Mouse (Mus musculus): ENCODE measurements around the gene Tead4. TPM values are rescaled to one million over a fixed set of nuclear protein-coding genes. Genes with fewer than 3 reads are reported as not detected.
"Not testable (repeated sequence)": the region's sequence is repeated elsewhere in the genome, so short reads cannot be mapped to it uniquely, and the experiment has no call there.

Gene Tead4
- total and polyA plus RNA-seq, 3 experiments = not detected

- H3K79me2 ChIP-seq (replicated peaks; ENCODE audit: control insufficient read depth, extremely low read depth, insufficient read depth, poor library complexity, severe bottlenecking); H3K4me3 ChIP-seq (replicated peaks in 1 of 3; ENCODE audit: low read depth in 2 of 3, low read length in 2 of 3, poor library complexity in 1 of 3); H3K9ac ChIP-seq (ENCODE audit: insufficient read depth, low read depth); in situ Hi-C loops (cut with MboI; ENCODE audit: low pct_ligation_motif_present, low pct_unique_long_range_greater_than_20kb, low sequenced_read_pairs); H3K27me3 ChIP-seq (replicated peaks); H3K4me2 ChIP-seq (ENCODE audit: insufficient read depth, low read depth, poor library complexity, severe bottlenecking); dilution Hi-C loops (cut with MboI; ENCODE audit: extremely low pct_ligation_motif_present, extremely low pct_unique_long_range_greater_than_20kb, low sequenced_read_pairs); H3K4me1 ChIP-seq (ENCODE audit: control insufficient read depth in 1 of 2, insufficient read depth in 2 of 2); H3K27ac ChIP-seq (ENCODE audit: insufficient read depth, low read depth); H3K36me3 ChIP-seq (replicated peaks in 1 of 2; ENCODE audit: control insufficient read depth in 1 of 2, insufficient read depth in 1 of 2, low read length in 1 of 2): not testable (repeated sequence)
- TF ChIP-seq CTCF (conservative IDR thresholded peaks at IDR 0.05 in 1 of 2, IDR thresholded peaks at IDR 0.05 in 1 of 2; ENCODE audit: low read depth in 2 of 2, low read length in 2 of 2) = peak in 1 of 2 experiments; percentile 14; a peak in 1 of 4 replicates
- peak; percentile 3 for DNase-seq (ENCODE audit: extremely low read depth)
- H3K9me3 ChIP-seq (replicated peaks; ENCODE audit: low read length) = peaks cover 14% of the 10 kb centered on the region
Measured at GRCm38 (mm10) chr6:128302640-128303039, 2.0 kb upstream of the Tead4 start.

- no peak for DNase-seq (ENCODE audit: extremely low read depth)
- H3K4me2 ChIP-seq (ENCODE audit: insufficient read depth, low read depth, poor library complexity, severe bottlenecking) = no peak overlapping the region
- no peaks in the 10 kb centered on the region for H3K79me2 ChIP-seq (replicated peaks; ENCODE audit: control insufficient read depth, extremely low read depth, insufficient read depth, poor library complexity, severe bottlenecking)
- peaks cover 1 to 2% of the 10 kb centered on the region in 2 experiments; a peak in 1 of 4 replicates for H3K4me1 ChIP-seq (ENCODE audit: control insufficient read depth in 1 of 2, insufficient read depth in 2 of 2)
- no peak for TF ChIP-seq RAD21 (IDR thresholded peaks at IDR 0.05; ENCODE audit: low read depth, low read length)
- in situ Hi-C loops (cut with MboI; ENCODE audit: low pct_ligation_motif_present, low pct_unique_long_range_greater_than_20kb, low sequenced_read_pairs) = no loop called here
- no peak overlapping the region for H3K9ac ChIP-seq (ENCODE audit: insufficient read depth, low read depth)
- no peaks in the 10 kb centered on the region for H3K36me3 ChIP-seq (replicated peaks in 1 of 2; ENCODE audit: control insufficient read depth in 1 of 2, insufficient read depth in 1 of 2, low read length in 1 of 2)
- no peak overlapping the region for H3K27ac ChIP-seq (ENCODE audit: insufficient read depth, low read depth)
- dilution Hi-C loops (cut with MboI; ENCODE audit: extremely low pct_ligation_motif_present, extremely low pct_unique_long_range_greater_than_20kb, low sequenced_read_pairs) = no loop called here
- no peaks in the 10 kb centered on the region for H3K27me3 ChIP-seq (replicated peaks)
- no peak overlapping the region for H3K4me3 ChIP-seq (replicated peaks in 1 of 3; ENCODE audit: low read depth in 2 of 3, low read length in 2 of 3, poor library complexity in 1 of 3)
- H3K9me3 ChIP-seq (replicated peaks; ENCODE audit: low read length) = peaks cover 14% of the 10 kb centered on the region
Measured at GRCm38 (mm10) chr6:128301891-128302290, 1.3 kb upstream of the Tead4 start.

GRCm38 (mm10) chr6:128301458-128301857, 835 bp upstream of the Tead4 start:
- H3K79me2 ChIP-seq (replicated peaks; ENCODE audit: control insufficient read depth, extremely low read depth, insufficient read depth, poor library complexity, severe bottlenecking) = no peaks in the 10 kb centered on the region
- H3K36me3 ChIP-seq (replicated peaks in 1 of 2; ENCODE audit: control insufficient read depth in 1 of 2, insufficient read depth in 1 of 2, low read length in 1 of 2) = no peaks in the 10 kb centered on the region
- no peak overlapping the region for H3K4me2 ChIP-seq (ENCODE audit: insufficient read depth, low read depth, poor library complexity, severe bottlenecking)
- TF ChIP-seq NELFE (IDR thresholded peaks at IDR 0.05; ENCODE audit: low read depth, low read length) (no peak), POLR2AphosphoS2 (IDR thresholded peaks at IDR 0.05; ENCODE audit: low read depth, low read length) (no peak), USF1 (IDR thresholded peaks at IDR 0.05; ENCODE audit: low read depth, low read length) (no peak), HCFC1 (IDR thresholded peaks at IDR 0.05; ENCODE audit: low read depth, low read length) (no peak), CHD1 (IDR thresholded peaks at IDR 0.05; ENCODE audit: low read depth, low read length) (no peak), RAD21 (IDR thresholded peaks at IDR 0.05; ENCODE audit: low read depth, low read length) (no peak), UBTF (IDR thresholded peaks at IDR 0.05; ENCODE audit: low read depth, low read length) (no peak), MAX (IDR thresholded peaks at IDR 0.05; ENCODE audit: low read length) (no peak), ZNF384 (IDR thresholded peaks at IDR 0.05; ENCODE audit: low read depth, low read length) (no peak), ZMIZ1 (IDR thresholded peaks at IDR 0.05; ENCODE audit: low read depth, low read length) (no peak), PAX5 (IDR thresholded peaks at IDR 0.05; ENCODE audit: low read length) (no peak), EP300 (IDR thresholded peaks at IDR 0.05; ENCODE audit: low read length) (no peak), NRF1 (IDR thresholded peaks at IDR 0.05; ENCODE audit: low read depth, low read length) (no peak)
- H3K27me3 ChIP-seq (replicated peaks) = no peaks in the 10 kb centered on the region
- H3K4me3 ChIP-seq (replicated peaks in 1 of 3; ENCODE audit: low read depth in 2 of 3, low read length in 2 of 3, poor library complexity in 1 of 3) = no peak overlapping the region
- DNase-seq (ENCODE audit: extremely low read depth) = no peak
- in situ Hi-C loops (cut with MboI; ENCODE audit: low pct_ligation_motif_present, low pct_unique_long_range_greater_than_20kb, low sequenced_read_pairs) = no loop called here
- H3K9me3 ChIP-seq (replicated peaks; ENCODE audit: low read length) = peaks cover 14% of the 10 kb centered on the region
- dilution Hi-C loops (cut with MboI; ENCODE audit: extremely low pct_ligation_motif_present, extremely low pct_unique_long_range_greater_than_20kb, low sequenced_read_pairs) = no loop called here
- peaks cover 6% of the 10 kb centered on the region in 2 experiments; a peak in 3 of 4 replicates for H3K4me1 ChIP-seq (ENCODE audit: control insufficient read depth in 1 of 2, insufficient read depth in 2 of 2)
- no peak overlapping the region for H3K27ac ChIP-seq (ENCODE audit: insufficient read depth, low read depth)
- H3K9ac ChIP-seq (ENCODE audit: insufficient read depth, low read depth) = no peak overlapping the region

All from CH12.LX (cell line).